Mouse (Mus musculus): Measurements from ENCODE around the gene Stab1.

GRCm38 (mm10) chr14:31145694-31146093 lies 22.7 kb downstream of the Stab1 start:
- TF ChIP-seq CTCF (IDR thresholded peaks at IDR 0.05; ENCODE audit: low read depth) (no peak), EP300 (IDR thresholded peaks at IDR 0.05; ENCODE audit: low read depth) (no peak)

All from liver, embryonic 14.5 days (tissue).